Mouse (Mus musculus) lung, adult 2 months (tissue): ENCODE data around the gene Cct5.

Experiments used
- CTCF ChIP-seq: fragments of 200-500 bp; IDR thresholded peaks from 2 replicates; pipeline ENCODE4 v1.5.1; 2011; ENCODE audit warnings: mild to moderate bottlenecking, low read length, control low read depth; ENCODE audit not compliant: insufficient read depth
- POLR2A ChIP-seq: fragments of 200-500 bp; IDR thresholded peaks from 2 replicates; pipeline ENCODE4 v1.6.1; 2011; ENCODE audit warnings: low read depth, mild to moderate bottlenecking, control low read depth, low read length, borderline replicate concordance; ENCODE audit errors: extremely low read depth

DNA sequence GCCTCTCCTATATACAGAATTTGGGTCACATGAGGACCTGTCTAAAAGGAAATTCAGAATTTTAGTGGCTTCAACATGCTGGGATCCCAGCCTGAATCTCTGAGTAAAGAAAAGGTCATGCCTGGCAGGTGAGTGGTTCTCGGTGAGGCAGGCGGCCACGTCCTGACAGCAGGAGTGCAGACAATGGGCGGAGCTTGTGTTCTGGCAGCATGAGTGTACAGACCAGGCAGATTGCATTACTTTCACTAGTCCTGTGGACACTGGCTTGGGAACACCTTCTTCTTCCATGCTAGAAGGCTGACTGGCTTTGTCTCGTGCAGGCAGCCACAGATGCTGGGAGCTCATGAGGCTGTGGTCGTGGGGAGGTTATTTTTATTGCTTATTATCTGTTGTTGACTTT lies 5.2 kb upstream of the Cct5 start:
- TF ChIP-seq CTCF (no peak), POLR2A (no peak)
